Mouse (Mus musculus) spleen, postnatal 10 days (tissue): ENCODE data around the gene Senp6.
"Not testable (repeated sequence)": the region's sequence is repeated elsewhere in the genome, so short reads cannot be mapped to it uniquely, and the experiment has no call there.

ENCODE experiments used
- DNase-seq, 2 experiments: peaks; one replicate each; pipeline ENCODE4 v3.0.0; 2021 to 2022; ENCODE audit warnings: low spot score in 2 of 2

Gene Senp6

DNA sequence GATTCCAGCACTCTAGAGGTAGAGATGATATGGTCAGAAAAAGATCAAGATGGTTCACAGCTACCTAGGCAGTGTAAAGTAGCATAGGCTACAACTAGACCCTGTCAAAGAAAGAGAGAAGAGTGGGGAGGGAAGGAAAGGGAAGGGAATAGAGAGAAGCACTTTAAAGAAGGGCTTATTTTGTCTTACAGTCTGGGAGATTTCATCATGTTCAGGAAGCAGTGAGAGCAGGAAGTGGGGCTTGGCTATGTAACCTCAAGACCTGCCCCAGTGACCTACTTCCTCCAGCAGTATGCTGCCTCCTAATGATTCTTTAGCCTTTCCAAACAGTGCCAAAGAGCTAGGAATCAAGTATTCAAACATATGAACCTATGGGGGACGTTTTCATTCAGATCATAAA, 14.2 kb downstream of the Senp6 start:
- DNase-seq: no peak

DNA sequence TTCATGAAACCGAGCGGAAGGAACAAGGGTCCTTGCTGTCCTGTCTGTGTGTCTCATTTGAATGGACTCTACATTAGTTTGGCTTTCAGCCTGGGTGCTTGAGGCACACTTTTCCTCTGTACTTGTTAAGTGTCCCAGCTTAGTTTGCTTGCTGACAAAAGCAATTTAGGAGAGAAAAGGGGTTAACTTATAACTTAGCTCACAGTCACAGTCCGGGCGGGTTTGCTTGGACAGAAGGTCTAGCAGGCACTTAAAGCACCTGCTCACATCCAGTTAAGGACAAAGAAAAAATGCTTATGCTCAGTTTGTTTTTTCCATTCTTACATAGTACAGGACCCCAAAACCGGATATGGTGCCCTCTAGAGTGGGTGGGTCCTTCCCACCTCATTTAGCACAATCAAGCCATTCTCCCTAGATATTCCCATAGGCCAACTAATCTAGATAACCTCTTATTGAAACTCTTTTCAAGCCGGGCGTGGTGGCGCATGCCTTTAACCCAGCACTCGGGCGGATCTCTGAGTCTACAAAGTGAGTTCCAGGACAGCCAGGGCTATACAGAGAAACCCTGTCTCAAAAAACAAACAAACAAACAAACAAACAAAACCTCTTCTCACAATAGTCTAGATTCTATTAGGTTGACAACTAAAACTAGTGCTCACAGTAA, 17.9 kb downstream of the Senp6 start:
- DNase-seq: no peak

DNA sequence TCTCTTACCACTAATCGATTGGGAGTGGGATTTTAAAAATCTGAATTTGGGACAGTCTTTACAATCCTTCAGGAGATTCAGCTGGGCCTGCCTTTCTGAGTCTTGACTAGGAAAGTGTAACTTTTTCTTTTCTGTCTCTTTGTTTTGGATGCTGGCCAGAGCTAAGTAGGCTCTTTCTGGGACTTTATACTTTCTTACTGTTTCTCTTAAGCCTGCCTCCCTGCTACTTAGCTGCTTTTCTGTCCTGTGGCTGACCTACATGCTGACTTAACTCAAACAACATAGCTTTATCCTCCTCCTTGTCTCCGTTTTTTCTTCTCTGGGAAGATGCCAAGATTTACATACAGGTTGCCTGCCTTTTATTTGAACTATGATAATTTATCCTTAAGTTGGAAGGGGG, 19.0 kb downstream of the Senp6 start:
- no peak for DNase-seq

DNA sequence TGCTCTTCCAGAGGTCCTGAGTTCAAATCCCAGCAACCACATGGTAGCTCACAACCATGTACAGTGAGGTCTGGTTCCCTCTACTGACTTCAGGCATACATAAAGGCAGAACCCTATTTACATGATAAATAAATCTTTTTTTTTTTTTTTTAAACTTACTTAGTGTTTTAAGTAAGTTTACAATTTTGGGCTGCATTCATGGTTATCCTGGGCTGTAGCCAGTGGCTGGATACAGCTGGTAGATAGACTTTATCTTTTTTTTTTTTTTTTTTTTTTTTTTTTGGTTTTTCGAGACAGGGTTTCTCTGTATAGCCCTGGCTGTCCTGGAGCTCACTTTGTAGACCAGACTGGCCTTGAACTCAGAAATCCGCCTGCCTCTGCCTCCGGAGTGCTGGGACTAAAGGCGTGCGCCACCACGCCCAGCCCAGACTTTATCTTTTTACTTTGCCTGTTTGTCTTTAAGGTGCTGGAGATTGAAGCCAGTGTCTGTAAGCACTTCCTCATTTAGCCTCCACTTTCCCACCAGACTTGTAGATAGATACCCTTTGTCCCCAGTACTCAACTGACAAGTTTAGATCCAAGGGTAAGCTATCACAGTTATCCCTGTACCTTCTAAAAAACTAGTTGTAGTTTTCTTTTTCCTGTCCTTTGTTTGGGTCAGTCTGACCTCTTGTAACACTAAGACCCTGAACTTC, 19.7 kb downstream of the Senp6 start:
- DNase-seq: not testable (repeated sequence)

DNA sequence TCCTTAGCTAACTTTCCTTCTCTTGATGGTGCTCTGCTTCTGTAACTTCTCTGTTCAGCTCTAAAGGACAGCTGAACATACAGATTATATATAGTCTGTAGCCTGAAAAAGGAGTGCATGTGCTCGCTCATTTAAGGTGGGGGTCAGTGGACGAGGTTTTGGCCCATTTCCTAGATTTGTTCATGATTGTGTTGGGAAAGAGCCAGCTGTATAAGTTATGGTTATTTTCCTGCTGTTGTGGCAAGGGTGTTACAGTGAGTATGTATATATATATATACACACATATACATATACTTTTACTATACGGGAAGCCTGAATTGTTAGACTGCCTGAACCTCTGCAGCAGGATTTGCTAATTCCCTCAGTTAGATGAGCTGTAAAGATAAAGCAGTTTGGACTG, 22.7 kb downstream of the Senp6 start:
- DNase-seq: no peak

DNA sequence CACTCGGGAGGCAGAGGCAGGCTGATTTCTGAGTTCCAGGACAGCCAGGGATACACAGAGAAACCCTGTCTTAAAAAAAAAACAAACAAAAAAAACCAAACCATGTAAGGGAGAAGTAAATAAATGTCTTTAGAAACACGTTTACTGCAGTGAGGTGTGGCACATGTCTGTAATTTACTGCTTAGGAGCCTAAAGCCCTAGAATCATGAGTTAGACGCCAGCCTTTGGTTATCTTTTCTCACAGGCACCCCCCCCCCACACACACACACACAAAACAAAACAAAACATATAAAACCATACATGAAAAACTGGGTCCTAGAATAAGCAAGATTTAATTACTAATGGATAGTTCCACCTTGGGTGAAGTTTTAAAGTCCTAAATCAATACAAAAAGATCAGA, 29.6 kb downstream of the Senp6 start:
- DNase-seq: no peak

DNA sequence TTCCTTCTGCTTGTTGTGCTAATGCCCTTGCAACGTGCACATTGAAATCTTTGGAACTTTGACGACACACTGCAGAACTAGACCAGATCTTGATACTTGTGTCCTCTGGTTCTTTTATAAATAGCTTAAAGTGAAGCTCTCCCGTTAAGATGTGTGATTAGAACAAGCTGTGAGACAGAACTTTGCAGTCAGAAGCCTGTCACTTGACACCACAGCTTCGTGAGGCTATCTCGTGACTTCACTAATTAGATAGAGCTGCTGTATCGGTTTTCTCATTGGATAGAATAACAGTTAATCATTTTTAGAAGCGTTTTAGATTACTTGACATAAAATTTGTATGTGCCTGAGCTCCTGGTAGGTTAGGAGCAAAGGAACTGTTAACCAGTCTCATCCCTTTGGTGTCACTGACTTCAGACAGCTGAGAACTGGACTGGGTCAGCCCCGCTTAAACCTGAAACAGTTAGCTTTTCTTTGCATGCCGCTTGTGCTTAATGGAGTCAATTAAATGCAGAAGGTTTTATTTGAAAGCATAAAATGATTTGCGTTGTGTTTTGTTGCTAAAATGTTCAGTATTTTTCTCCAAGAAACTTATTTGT, 79.4 kb downstream of the Senp6 start:
- no peak for DNase-seq

DNA sequence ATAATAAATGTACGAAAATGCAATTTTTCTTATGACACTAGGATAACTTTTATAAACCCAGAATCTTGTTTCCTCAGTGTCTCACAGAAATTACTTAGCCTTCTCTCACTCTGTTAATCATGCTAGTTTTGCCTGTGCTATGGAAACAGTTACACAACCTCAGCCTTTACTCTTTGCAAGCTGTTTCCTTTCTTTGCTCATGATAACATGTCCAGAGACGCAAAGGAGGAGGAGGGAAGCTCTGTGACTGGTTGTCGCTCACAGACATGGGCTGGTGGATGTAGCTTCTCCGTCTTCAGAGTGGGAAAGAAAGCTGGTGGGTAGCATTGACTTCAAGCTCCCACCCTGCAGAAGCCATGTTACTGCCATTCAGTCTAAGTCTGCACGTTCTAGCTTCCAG, 82.9 kb downstream of the Senp6 start:
- DNase-seq: no peak

DNA sequence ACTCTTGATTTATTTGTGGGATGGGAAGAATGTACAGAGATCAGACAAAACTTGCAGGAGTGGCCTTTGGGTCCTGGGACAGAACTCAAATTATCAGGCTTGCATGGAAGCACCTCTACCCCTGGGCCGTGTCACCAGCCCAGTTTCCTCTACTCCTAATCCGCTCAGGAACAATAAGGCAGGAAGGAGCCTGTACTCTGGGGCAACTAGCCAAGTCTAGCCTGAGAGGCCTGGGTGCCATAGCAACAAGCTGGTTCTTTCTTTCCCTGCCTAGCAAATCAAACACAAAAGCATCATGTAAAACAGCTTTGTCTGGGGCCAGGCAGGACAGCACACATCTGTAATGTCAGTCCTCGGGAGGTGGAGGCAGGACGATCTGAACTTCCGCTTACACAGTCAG, 88.6 kb downstream of the Senp6 start:
- no peak for DNase-seq

DNA sequence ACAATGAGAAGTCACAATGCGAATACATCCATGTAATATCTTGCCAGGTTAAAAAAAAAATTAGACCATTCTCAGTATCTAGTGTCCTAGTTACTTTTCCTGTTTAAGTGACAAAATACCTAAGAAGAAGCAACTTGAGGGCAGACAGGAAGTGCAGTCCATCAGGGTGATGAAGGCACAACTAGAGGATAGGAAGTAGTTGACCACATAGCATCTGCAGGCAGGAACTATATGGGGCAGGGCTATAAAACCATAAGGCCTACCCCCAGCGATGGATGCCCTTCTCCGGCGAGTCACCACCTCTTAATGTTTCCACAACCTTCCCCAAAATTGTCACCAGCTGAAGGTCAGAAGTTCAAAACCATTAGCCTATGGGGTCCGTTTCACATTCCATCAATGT, 90.1 kb downstream of the Senp6 start:
- DNase-seq: no peak

DNA sequence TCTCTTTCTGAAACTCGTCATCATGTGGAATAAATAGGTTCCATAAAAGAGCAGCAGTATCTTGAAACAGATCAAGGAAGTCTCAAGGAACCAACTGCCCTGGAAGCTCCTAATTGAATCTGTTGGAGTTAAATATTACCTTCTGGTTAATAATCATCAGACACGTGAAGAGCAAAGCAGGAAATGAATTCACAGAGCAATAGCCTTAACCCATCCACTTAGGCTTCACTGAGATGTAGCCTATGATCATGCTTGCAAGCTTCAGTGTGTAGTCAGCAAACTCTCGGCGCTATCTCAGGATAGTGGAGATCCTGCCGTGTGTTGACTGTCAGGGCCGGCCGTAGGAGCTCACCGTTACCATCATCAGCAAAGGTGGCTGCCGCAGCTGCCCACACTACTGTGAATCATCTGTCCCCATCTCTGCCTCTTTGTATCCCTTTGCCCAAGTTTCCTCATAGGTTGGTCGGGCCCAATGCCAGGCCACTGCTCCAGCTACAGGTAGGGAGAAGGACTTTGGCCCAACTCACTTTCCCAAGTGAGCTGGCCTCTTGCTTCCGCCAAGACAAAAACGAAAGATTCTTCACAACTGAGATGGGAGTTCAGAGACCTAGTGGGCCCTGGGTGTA, 91.2 kb downstream of the Senp6 start:
- DNase-seq: no peak

DNA sequence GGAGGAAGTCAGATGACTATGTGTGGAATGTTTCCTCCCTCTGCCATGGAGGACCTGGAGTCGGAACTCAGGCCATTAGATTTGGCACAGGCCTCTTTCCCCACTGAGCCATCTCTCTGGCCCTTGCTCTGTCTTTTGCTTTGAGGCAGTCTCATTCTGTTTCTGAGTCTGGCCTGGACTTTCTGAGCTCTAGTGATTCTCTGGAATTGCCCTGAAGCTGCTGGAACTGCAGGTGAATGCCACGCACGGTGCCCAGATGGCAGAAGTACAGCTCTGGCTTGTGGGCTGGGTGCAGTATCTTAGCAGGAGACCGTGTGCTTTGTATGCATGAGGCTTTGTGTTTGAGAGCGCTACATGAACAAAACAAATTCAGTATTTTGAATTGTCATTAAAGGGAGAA, 92.2 kb downstream of the Senp6 start:
- no peak for DNase-seq

DNA sequence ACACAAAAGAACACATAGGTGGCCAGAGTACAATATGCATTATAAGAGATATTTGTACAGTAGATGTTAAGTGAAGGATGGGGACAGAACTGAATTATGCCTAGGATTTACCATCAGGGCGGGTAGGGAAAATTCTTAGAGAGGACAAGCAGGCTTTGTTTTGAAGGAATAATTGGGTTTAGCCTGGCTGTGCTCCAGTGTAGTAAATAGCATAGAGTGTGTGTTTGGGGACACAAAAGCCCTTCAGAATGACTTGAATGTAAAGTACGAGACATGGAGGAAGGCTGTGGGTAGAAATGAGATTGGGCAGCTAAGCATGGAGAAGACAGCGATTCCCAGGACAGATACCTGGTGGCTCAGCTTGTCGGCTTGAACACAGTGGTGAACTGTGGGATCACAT, 94.7 kb downstream of the Senp6 start:
- DNase-seq: no peak

DNA sequence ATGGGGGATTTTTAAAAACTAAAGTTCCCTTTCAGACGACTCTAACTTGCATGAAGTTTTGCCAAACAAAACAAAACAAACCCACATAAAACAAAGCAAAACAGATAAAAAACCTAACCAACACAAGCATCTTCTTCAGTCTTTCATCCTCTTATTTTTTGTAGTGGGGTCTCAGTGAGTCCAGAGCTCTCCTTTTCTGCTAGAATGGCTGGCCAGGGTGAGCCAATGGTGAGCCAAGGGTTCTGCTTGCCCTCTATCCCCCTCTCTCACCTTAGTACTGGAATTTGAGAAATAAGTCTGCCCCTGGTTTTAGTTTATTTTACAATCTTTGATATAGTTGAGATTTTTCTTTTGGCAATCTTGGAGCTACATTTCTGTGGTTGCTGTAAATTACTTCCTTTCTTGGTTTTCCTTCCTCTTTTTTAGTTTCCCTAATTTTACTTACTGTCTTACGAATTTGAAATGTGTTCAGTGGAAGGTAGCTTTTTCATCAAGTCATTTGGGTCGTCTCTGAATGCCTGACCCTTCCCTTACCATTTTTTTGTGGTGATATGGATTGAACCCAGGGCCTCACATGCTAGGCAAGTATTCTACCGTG, 96.5 kb downstream of the Senp6 start:
- no peak for DNase-seq

DNA sequence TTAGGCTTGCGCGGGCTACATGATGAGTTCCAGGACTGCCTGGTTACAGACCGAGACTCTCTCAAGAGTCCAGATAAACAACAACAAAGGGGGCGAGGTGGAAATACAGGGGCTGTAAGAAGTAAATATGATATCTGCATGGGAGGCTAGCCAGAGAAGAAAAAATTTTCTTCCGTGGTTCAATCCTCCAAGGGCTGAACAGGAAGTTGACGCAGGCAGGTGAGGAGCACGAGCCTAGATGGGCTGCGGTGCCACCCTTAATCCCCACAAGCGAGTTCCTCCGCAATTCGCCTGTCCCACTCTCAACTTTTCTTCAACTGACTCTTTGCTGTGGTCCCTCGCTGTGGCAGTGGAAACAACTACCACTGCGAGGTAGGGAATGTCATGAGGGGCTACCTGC, 97.5 kb downstream of the Senp6 start:
- peak in 1 of 2 experiments; percentile 14 for DNase-seq

DNA sequence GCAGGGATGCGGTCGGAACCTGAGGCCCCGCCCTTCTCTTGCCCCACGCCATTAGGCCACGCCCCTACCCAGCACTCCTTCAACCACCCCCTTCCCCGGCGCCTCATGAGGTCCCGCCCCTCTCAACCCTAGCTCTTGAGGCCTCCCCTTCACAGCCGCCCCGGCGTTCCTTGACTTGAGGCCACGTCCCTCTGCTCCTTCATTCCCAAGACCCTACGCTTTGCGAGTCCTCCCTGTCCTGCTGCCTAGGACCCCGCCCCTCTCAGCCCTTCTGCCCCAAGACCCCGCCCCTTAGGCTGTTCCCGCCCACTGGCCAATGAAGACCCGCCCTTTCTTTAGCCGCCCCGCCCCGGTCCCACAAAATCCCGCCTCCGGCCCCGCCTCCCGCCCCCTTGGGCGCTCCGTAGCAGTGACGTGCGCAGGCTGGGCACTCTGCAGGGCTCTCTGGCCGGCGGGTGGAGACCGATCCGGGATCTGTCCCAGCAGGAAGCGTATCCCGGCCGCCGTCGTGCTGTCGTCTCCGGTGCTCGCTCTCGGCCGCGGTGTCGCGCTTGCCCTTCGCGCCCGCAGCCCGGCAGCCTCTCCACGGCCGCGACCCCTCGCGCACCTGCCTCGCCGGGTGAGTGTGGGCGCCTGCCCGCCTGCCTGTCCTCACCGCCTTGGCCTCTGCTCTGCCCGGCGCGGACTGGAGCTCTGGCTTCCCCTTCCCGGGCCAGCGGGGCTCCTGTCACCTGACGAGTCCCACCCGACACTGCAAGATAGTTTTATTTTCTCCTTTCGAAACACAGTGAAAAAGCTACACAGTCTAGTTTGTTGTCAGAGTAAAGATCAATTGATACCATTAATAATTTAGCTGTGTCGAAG, 98.1 kb downstream of the Senp6 start, which contains the start of gene Myo6:
Gene Myo6, plus strand, starts transcription at position 421 of the 864 bp plus-strand sequence.
- DNase-seq: peak; percentile 78 to 91

DNA sequence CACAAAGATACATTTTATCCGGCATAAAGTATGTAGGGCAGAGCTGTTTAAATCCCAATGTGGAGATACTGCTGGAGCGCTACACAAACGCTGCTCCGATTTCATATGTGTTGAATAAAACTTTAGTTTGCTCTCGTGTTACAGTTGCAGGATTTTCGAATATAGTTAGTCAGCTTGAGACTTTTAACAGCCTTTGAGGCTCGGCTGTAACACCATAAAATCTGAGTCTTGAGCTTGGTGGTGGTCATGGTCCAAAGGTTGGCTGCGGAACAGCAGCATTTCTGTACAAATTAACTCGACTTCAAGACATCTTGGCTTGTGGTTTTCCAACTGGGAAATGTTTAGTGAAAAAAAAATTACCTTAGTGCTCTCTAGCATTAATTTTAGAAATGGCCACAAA, 99.0 kb downstream of the Senp6 start:
- no peak for DNase-seq

DNA sequence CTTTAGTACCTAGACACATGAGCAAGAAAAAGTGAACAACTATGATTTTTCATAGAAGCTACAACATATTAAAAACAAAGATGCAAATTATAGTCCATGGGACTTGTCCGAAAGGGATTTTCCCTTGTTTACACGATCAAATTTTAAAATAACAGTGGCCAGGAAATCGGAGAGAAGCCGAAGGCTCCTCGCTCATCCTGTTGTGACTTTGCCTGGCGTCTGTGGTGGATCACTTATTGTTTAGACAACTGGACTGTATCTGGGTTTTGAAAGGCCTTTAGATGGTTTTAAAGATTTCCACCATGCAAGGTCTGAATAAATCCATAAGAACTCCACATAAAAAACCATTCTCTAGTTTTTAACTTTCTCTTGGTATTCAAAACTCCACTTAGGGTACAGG, 99.7 kb downstream of the Senp6 start:
- no peak for DNase-seq

DNA sequence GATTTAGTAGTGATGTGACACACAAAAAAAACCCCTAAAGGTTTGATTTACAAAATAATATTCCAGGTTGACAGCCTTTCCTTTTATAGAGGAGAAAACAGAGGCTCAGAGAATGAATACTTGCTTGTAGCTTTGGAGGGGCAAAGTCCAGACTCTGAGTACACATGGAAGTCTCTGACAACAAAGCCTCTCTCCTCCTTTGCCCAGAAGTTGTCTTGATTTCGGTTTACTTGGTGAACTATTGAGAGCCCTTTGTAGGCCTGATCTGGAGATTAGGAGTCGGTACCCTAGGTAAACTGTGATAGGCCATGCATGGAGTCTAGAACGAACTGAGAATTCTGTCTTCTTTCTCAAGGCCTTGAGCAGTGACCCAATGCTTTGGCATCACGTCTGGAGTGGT, 100.4 kb downstream of the Senp6 start:
- DNase-seq: no peak

DNA sequence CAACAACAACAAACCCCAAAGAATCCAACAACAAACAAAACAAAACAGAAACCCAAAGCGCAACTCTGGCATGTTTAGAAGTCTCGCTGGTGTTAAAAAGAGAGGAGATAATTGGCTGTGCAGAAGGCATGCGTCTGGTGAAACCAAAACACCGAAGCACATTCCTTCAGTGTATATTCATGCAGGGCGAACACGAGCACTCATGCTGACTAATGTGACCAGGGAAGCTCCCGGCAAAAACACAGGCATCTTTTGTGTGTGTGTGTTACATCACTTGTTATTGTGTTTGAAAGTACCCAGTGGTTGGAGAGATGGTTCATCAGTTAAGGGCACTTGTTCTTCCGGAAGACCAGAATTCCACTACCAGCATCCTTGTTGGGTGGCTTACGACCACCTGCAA, 102.8 kb downstream of the Senp6 start:
- no peak for DNase-seq

DNA sequence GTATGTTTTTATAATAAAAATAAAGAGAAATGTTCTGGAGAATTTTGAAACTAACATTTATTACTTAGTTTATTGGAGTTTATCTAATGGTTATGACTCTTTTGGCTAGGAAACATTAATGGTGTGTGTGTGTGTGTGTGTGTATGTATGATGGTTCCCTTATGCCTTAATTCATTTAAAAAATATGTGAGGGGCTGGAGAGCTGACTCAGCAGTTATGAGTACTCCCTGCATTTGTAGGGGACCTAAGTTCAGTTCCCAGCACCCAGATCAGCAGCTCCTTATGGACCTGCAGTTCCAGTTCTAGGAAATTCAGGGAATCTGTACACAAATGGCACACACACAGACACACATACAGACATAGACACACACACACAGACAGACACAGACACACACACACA, 104.5 kb downstream of the Senp6 start:
- no peak for DNase-seq
